Mouse (Mus musculus): ENCODE results near the gene Asb7. TPM values are rescaled to one million over a fixed set of nuclear protein-coding genes. Genes with fewer than 3 reads are reported as not detected.

The Asb7 gene
- polyA plus RNA-seq, 1 experiment from 2014 or later: 3.4 TPM

DNA sequence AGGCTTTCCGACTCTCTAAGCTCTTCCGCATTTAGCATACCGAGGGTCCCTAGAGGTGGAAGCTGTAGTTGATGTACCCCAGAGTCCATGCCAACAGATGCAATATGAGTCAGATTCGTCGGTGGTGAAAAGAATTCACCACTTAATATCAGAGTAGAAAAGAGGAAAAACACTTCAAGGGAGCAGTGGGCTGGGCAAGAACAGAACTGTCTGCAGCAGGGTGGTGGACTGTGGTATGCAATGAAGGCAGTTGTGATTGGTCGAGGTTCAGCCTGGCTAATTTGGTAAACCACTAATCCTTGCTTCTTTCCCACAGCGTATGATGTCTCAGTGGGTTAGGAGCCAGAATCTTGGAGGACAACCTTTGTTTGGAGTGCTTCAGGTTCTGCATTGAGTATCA lies 13.3 kb upstream of the Asb7 start:
- 81% methylated on average over 7 of the region's 7 CpGs for WGBS (ENCODE audit: insufficient replicate concordance)
- H3K4me1 ChIP-seq (replicated peaks): 0 out of 2 replicates have a peak, but pooled peaks cover 2% of the 10 kb centered on the region
- H3K27me3 ChIP-seq: no peaks in the 10 kb centered on the region
- no peak overlapping the region for H3K27ac ChIP-seq
- 0 out of 2 replicates have a peak, but pooled peaks cover 2% of the 10 kb centered on the region for H3K36me3 ChIP-seq
- no peak overlapping the region for H3K4me2 ChIP-seq
- no peak overlapping the region for H3K9ac ChIP-seq
- H3K9me3 ChIP-seq (replicated peaks): no peaks in the 10 kb centered on the region
- DNase-seq (no peak), ATAC-seq (ENCODE audit: low read depth) (no peak)
- no peak overlapping the region for H3K4me3 ChIP-seq (replicated peaks)

DNA sequence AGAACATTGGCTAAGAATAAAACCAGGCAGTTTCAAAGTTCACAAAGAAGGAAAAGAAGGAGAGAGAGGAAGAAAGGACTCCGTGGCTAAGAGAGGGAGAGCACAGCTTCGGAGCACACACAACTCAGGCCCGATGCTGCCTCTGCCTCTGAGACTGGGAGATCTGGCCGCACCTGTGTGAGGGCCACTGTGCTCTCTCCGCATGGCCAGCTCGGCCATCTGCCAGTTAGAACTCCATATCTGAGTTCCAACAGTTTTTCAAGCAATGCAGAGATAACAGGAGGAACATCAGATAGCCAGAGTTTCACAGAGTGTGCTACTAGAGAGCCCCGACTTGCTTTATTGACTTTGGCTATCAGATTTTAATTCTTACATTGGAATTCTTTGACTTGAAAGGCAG lies 5.1 kb upstream of the Asb7 start:
- Histone ChIP-seq H3K36me3 (no peaks in the 10 kb centered on the region), H3K4me1 (replicated peaks) (peaks cover 11% of the 10 kb centered on the region), H3K9me3 (replicated peaks) (no peaks in the 10 kb centered on the region), H3K4me3 (replicated peaks) (no peak overlapping the region), H3K27ac (no peak overlapping the region), H3K27me3 (no peaks in the 10 kb centered on the region), H3K9ac (no peak overlapping the region), H3K4me2 (no peak overlapping the region)
- no peak for ATAC-seq (ENCODE audit: low read depth)
- 55% methylated on average over 7 of the region's 7 CpGs for WGBS (ENCODE audit: insufficient replicate concordance)
- no peak for DNase-seq

DNA sequence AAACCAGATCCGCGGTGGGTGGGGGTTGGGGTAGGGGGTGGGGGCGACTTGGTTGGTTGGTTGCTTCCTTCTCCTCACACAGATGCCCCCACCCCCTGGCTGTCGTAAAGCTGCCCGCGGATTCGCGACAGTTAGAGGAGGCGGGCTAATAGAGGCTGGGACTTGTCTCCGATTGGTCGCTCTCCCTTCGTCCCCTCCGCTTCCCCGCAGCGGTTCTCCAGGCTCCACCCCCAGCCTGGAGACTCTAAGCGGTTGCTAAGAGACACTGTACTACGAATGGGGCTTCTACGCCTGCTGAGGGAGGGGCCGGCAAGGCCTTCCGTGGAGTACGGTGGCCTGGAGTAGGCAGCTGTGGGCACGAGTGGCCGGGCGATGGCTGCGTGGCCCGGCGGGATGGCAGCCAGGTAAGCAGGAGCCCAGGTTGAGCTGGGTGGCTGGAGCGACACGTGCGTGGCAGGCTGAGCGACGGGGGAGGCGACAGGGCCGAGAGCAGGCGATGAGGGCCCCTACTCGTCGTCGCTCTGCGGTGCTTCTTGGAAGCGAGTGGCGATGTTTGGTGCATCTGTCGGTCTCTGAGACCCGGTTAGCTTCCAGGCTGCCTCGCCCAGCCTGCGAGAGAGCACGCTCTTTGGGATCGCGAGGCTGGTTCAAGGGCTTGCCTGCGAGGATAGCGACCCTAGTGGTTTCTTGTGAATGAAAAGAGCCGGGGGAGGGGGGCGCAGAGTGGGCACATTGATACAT lies 394 bp upstream of the Asb7 start, which contains the start of gene Lins1:
Gene Lins1, plus strand, starts transcription at position 270 of the 741 bp plus-strand sequence.
- under 1% methylated on average over 52 of the region's 52 CpGs for WGBS (ENCODE audit: insufficient replicate concordance)
- Histone ChIP-seq H3K4me1 (replicated peaks) (peaks cover 21% of the 10 kb centered on the region), H3K36me3 (no peaks in the 10 kb centered on the region), H3K27ac (peak within 1 kb of the TSS; percentile 55), H3K9me3 (replicated peaks) (no peaks in the 10 kb centered on the region), H3K27me3 (no peaks in the 10 kb centered on the region), H3K4me3 (replicated peaks) (peak within 1 kb of the TSS; percentile 71), H3K4me2 (peak within 1 kb of the TSS; percentile 88), H3K9ac (peak within 1 kb of the TSS; percentile 79)
- DNase-seq (peak; percentile 96), ATAC-seq (ENCODE audit: low read depth) (peak; percentile 97)

GRCm38 (mm10) chr7:66688721-66689120 lies 675 bp downstream of the Asb7 start:
- DNase-seq: peak; percentile 8
- Histone ChIP-seq H3K4me3 (replicated peaks) (peak overlapping the region; percentile 71), H3K4me2 (peak overlapping the region; percentile 88), H3K4me1 (replicated peaks) (peaks cover 17% of the 10 kb centered on the region), H3K36me3 (no peaks in the 10 kb centered on the region; the same call in 1 of the 2 replicates), H3K27me3 (no peaks in the 10 kb centered on the region), H3K27ac (peak overlapping the region; percentile 47), H3K9me3 (replicated peaks) (no peaks in the 10 kb centered on the region), H3K9ac (peak overlapping the region; percentile 79)
- WGBS (ENCODE audit: insufficient replicate concordance): 1% methylated on average over 5 of the region's 5 CpGs
- ATAC-seq (ENCODE audit: low read depth): no peak

GRCm38 (mm10) chr7:66682119-66682863 lies 7.1 kb downstream of the Asb7 start:
- Histone ChIP-seq H3K9me3 (replicated peaks) (no peaks in the 10 kb centered on the region), H3K36me3 (peaks cover 32% of the 10 kb centered on the region), H3K4me2 (no peak overlapping the region), H3K27ac (no peak overlapping the region), H3K4me1 (replicated peaks) (no peaks in the 10 kb centered on the region), H3K4me3 (replicated peaks) (no peak overlapping the region), H3K27me3 (no peaks in the 10 kb centered on the region), H3K9ac (no peak overlapping the region)
- ATAC-seq (ENCODE audit: low read depth) (no peak), DNase-seq (no peak)
- 80% methylated on average over 5 of the region's 5 CpGs for WGBS (ENCODE audit: insufficient replicate concordance)

- WGBS (ENCODE audit: insufficient replicate concordance): 67% methylated on average over 2 of the region's 2 CpGs
- no peaks in the 10 kb centered on the region for H3K9me3 ChIP-seq (replicated peaks)
- H3K4me1 ChIP-seq (replicated peaks): no peaks in the 10 kb centered on the region
- H3K36me3 ChIP-seq: peaks cover 84% of the 10 kb centered on the region
- H3K27ac ChIP-seq: no peak overlapping the region
- H3K4me2 ChIP-seq: no peak overlapping the region
- no peaks in the 10 kb centered on the region for H3K27me3 ChIP-seq
- ATAC-seq (ENCODE audit: low read depth) (no peak), DNase-seq (no peak)
- H3K4me3 ChIP-seq (replicated peaks): no peak overlapping the region
- no peak overlapping the region for H3K9ac ChIP-seq
Measured at GRCm38 (mm10) chr7:66675800-66676199, 13.6 kb downstream of the Asb7 start.

- no peaks in the 10 kb centered on the region for H3K9me3 ChIP-seq (replicated peaks)
- H3K27me3 ChIP-seq: no peaks in the 10 kb centered on the region
- H3K36me3 ChIP-seq: peaks cover 17% of the 10 kb centered on the region
- no peak overlapping the region for H3K9ac ChIP-seq
- no peak for DNase-seq
- no peak overlapping the region for H3K27ac ChIP-seq
- no peak overlapping the region for H3K4me2 ChIP-seq
- H3K4me3 ChIP-seq (replicated peaks): no peak overlapping the region
- no peaks in the 10 kb centered on the region for H3K4me1 ChIP-seq (replicated peaks)
- ATAC-seq (ENCODE audit: low read depth): no peak
Measured at GRCm38 (mm10) chr7:66667064-66667463, 22.3 kb downstream of the Asb7 start.

DNA sequence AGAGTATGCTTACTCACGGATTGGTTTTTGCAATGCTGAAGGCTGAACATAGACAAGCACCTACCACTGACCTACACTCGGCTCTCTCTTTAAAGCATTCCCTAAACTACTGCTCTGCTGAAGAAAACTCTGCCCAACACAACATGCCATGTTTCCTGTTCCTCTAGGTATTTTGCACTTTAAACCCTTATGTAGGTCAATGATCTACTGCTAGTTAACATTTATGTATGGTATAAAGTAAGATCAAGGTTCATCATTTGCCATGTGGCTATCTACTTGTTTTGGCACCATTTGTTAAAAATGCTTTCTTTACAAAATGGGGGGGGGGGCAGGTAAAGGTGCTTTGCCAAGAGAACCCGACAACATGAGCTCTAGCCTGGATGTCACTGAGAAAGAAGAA lies 25.8 kb downstream of the Asb7 start:
- WGBS (ENCODE audit: insufficient replicate concordance): 76% methylated on average over 3 of the region's 3 CpGs
- DNase-seq (no peak), ATAC-seq (ENCODE audit: low read depth) (no peak)
- Histone ChIP-seq H3K36me3 (peaks cover 16% of the 10 kb centered on the region), H3K9ac (no peak overlapping the region), H3K9me3 (replicated peaks) (no peaks in the 10 kb centered on the region), H3K27me3 (no peaks in the 10 kb centered on the region), H3K4me2 (no peak overlapping the region), H3K27ac (no peak overlapping the region), H3K4me1 (replicated peaks) (no peaks in the 10 kb centered on the region), H3K4me3 (replicated peaks) (no peak overlapping the region)

GRCm38 (mm10) chr7:66661572-66661971 lies 27.8 kb downstream of the Asb7 start:
- Histone ChIP-seq H3K4me3 (replicated peaks) (peak overlapping the region; percentile 44), H3K27me3 (no peaks in the 10 kb centered on the region), H3K4me1 (replicated peaks) (no peaks in the 10 kb centered on the region), H3K27ac (no peak overlapping the region), H3K9ac (no peak overlapping the region), H3K36me3 (peaks cover 18% of the 10 kb centered on the region), H3K4me2 (peak overlapping the region; percentile 59), H3K9me3 (replicated peaks) (no peaks in the 10 kb centered on the region)
- ATAC-seq (ENCODE audit: low read depth) (no peak), DNase-seq (peak; percentile 34)
- 11% methylated on average over 8 of the region's 8 CpGs for WGBS (ENCODE audit: insufficient replicate concordance)

DNA sequence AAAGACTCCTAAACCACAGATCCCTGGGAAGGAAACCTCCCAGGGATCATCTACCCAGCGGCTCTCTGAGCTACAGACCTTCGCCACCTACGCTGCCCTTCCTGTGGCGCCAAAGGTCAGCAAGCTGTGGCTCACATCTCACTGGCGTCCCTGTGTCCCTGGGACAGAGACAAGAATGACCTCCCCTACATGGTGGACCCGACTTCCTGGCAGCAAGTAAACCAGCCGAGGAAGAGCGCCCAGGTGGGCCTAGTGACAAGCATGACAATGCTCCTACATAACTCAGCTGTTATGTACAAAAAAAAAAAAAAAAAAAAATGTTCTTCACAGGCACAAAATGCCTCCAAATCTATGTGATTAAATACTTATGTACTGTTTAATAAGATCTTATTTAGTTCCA lies 28.4 kb downstream of the Asb7 start:
- peaks cover 18% of the 10 kb centered on the region for H3K36me3 ChIP-seq
- H3K4me1 ChIP-seq (replicated peaks): no peaks in the 10 kb centered on the region
- H3K27ac ChIP-seq: no peak overlapping the region
- H3K9ac ChIP-seq: no peak overlapping the region
- no peaks in the 10 kb centered on the region for H3K27me3 ChIP-seq
- no peak for DNase-seq
- no peak overlapping the region for H3K4me3 ChIP-seq (replicated peaks)
- H3K4me2 ChIP-seq: no peak overlapping the region
- H3K9me3 ChIP-seq (replicated peaks): no peaks in the 10 kb centered on the region
- WGBS (ENCODE audit: insufficient replicate concordance): 70% methylated on average over 8 of the region's 8 CpGs
- no peak for ATAC-seq (ENCODE audit: low read depth)

GRCm38 (mm10) chr7:66660291-66660690 lies 29.1 kb downstream of the Asb7 start:
- WGBS (ENCODE audit: insufficient replicate concordance): 70% methylated on average over 7 of the region's 7 CpGs
- Histone ChIP-seq H3K27ac (no peak overlapping the region), H3K9ac (no peak overlapping the region), H3K4me2 (no peak overlapping the region), H3K36me3 (peaks cover 24% of the 10 kb centered on the region), H3K4me1 (replicated peaks) (0 out of 2 replicates have a peak, but pooled peaks cover 4% of the 10 kb centered on the region), H3K27me3 (no peaks in the 10 kb centered on the region), H3K4me3 (replicated peaks) (no peak overlapping the region), H3K9me3 (replicated peaks) (no peaks in the 10 kb centered on the region)
- DNase-seq (no peak), ATAC-seq (ENCODE audit: low read depth) (no peak)
